Mouse (Mus musculus) right cerebral cortex, postnatal 4 days (tissue): ENCODE data around the gene Siglece.
"Not testable (repeated sequence)": the region's sequence is repeated elsewhere in the genome, so short reads cannot be mapped to it uniquely, and the experiment has no call there.

Experiments
- DNase-seq: peaks from one replicate; pipeline ENCODE4 v3.0.0-alpha.2; 2022

Siglece gene

DNA sequence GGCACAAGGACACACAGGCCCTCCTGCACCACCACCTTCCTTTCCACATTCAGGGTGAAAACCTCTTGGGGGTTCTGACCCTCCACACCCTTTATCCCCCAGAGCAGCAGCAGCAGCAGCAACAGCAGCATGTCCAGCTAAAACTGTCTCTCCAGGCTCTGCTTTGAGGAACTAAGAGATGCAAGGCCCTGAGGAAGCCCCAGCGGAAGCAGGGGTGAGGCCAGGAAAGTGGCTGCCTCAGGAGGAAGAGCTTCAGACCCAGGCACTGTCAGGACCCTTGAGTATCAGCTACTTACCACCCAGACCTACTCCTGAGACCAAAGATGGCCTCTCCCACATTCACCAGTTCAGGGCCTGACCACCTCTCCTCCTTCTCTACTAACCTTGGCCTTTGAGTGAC lies at the start of gene Siglece:
Gene Siglece (minus strand): TSS at position 160 of the 400 bp plus-strand sequence.
- DNase-seq: no peak

DNA sequence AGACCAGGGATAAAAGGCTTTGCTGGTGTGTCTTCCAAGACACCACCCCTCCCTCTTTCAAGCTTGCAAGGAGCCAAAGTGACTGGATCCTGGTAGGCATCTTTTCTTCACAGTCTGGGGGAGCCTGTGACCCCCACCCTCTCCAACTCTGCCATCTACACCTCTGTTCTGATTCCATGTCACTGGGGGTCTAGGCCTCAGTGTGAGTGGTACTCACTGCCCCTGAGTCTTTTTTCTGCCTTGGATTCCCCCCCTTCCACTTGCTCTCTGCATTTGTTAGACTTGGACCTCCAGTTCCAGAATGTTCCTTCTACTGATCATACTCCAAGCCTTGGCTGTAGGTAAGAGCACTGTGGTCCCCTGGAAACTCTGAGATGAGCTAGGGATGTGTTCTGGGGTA lies 30.2 kb upstream of the Siglece start, which contains the start of gene Klk14:
Gene Klk14 (plus strand): TSS at position 301 of the 400 bp plus-strand sequence.
- DNase-seq: no peak

DNA sequence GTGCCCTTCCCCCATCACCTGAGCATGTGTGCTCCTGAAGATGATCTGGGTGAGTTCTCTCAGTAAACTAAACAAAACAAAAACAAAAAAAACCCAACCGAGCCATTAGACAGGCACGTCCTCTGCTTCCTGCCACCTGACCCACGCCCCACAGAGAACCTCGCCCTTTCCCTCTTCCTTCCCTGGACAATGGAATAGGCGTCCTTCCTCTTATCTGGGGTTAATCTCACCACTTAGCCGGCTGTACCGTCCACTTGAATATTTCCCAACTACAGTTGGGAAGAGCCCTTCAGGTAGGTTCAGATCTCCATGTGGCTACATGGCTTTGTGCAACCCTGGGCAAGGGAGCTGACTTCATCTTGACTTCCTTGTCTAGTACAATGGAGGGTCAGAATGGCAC lies 25.1 kb upstream of the Siglece start:
- no peak for DNase-seq

DNA sequence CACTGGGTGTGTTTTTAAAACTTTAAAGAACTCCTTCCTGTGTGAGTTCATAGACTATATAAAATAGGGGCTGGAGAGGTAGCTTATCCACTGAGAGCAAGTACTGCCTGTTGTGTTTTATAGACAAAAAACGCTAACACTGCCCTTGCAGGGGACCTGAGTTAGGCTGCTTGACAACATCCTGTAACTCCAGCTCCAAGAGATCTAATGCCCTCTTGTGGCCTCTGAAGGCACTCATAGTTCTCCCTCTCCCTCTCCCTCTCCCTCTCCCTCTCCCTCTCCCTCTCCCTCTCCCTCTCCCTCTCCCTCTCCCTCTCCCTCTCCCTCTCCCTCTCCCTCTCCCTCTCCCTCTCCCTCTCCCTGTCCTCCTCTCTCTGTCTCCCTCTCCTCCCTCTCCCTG lies 22.6 kb upstream of the Siglece start:
- DNase-seq: not testable (repeated sequence)

GRCm38 (mm10) chr7:43680960-43681359 lies 21.0 kb upstream of the Siglece start:
- DNase-seq: peak; percentile 73

DNA sequence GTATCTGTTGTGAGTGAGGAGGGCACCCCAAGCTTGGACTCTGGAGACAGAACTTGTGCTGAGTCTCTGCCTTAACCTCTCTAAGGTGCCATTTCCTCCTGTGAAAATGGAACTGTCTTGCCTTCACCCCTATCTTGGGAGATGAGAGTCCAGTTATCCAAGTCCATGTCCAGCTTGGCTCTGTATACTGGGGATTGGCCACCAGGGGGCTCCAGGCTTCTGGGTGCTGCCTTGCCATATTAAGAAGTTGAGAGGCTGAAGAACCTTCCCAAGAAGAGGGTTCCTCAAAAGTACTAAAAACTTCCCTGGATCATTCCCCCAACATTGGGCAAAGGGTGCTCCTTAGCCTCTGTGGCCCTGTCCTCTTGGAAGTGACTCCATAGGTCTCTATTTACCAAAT lies 18.6 kb upstream of the Siglece start:
- peak; percentile 48 for DNase-seq

- DNase-seq: no peak
These were observed 15.1 kb upstream of the Siglece start for GRCm38 (mm10) chr7:43675091-43675490.

- no peak for DNase-seq
These were observed 12.8 kb upstream of the Siglece start for GRCm38 (mm10) chr7:43672581-43673260.

- DNase-seq: peak; percentile 81
These were observed 12.0 kb upstream of the Siglece start, which contains the start of gene Ctu1 for GRCm38 (mm10) chr7:43671809-43672580. Ctu1 (plus strand) TSS chr7:43672016.

DNA sequence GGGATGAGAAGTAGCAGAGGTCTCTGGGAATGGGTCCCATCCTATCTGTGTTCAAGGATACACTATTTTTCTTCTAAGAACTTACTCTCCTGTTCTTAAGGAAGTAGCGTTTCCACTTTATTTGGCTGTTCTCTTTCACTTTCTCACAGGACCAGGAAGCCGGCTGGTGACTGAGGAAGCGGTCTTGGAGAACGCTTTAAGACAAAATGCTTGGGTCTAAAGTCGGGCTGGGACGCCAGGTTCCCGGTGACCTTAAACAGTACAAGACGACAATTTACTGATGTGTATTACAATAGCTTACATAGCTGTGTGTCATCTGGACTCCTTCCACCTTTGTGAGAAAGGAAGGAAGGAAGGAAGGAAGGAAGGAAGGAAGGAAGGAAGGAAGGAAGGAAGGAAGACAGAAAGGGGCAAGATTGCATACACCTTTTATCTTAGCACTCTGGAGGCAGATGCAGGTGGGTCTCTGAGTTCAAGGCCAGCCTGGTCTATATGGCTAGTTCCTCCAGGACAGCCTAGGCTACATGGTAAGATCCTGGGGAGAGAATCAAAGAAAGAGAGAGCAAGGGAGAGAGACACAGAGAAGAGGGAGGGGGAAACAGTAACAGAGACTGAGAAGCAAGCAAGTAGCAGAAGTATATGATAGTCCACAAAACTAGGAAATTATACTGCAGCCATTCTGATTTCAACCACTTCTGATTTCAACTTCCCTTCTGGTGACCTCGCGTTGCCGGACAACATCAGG lies 11.3 kb upstream of the Siglece start:
- no peak for DNase-seq

DNA sequence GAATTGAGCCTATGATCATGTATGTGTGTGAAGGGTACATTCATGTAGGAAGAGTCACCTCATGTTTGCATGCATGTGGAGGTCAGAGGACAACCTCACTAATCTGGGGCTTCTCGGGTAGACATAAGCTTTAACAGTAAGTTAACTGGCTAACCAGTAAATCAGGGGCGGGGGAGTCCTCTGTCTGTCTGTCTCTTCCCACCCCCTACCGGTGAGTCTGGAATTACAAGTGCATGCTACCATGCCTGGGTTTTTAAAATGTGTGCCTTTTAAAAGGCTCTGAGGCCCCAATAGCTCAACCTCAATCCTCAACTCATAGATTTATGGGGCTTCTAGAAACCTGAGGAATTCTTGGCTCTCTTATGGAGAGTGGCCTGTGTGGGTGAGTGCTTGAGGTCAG lies 8.6 kb upstream of the Siglece start:
- no peak for DNase-seq

DNA sequence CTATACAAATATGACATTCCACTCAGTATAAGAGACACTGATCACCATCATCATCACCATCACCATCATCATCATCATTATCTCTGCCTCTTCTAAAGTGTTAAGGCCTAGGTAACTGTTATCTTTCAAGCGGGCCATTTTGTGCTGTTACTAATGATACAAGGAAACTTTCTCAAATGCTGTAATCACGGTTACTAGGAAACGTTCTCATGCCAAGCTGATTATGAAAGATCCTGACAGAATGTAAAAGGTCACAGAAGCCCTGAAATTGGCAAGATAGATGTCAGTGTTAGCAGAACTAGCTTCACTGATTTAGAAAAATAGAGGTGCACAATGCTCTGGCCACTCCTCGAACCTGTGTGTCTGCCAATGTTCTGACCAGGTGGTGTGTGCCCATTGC lies 7.3 kb upstream of the Siglece start:
- DNase-seq: not testable (repeated sequence)

GRCm38 (mm10) chr7:43662804-43663203 lies 2.8 kb upstream of the Siglece start:
- DNase-seq: no peak

DNA sequence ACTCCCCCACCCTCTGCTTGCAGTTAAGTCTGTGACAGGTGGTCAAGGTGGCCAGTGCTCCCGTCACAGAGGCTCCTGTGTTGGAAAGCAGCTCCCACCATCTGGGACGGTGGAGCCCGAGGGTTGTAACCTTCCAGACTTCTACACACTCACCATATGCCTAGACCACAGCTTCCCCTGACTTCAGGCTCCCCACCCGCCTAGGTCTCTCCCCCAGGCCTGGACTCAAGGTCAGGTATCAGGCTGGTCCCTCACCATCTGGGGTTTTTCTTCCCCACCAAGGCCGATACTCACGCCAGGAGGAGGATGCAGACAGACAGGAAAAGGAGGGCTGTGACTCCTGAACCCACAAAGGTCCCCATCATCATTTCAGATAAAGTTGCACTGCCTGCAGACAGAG lies 3.7 kb downstream of the Siglece start:
- DNase-seq: no peak

GRCm38 (mm10) chr7:43654519-43654918 lies 5.4 kb downstream of the Siglece start:
- DNase-seq: no peak

- DNase-seq: no peak
These were observed 7.3 kb downstream of the Siglece start for GRCm38 (mm10) chr7:43652683-43653082.

GRCm38 (mm10) chr7:43643046-43643652 lies 16.8 kb downstream of the Siglece start:
- no peak for DNase-seq

- no peak for DNase-seq
These were observed 17.4 kb downstream of the Siglece start for GRCm38 (mm10) chr7:43642587-43642986.

DNA sequence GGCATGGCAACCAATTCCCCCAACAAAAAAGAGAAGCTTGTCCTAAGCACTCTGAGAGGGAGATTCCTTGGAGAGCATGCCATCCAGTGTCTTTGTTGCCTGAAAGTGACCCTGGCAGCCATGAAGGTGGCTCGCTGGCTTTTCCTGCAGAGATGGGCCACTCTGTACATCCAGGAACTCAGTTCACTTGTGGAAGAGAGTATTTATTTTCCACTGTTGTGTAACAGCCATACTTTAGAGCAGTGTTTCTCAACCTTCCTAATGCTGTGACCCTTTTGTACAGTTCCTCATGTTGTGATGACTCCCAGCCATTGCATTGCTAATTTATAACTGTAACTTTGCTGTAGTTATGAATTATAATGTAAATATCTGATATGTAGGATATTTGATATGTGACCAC lies 22.8 kb downstream of the Siglece start:
- no peak for DNase-seq

- no peak for DNase-seq
These were observed 23.8 kb downstream of the Siglece start for GRCm38 (mm10) chr7:43636194-43636593.

DNA sequence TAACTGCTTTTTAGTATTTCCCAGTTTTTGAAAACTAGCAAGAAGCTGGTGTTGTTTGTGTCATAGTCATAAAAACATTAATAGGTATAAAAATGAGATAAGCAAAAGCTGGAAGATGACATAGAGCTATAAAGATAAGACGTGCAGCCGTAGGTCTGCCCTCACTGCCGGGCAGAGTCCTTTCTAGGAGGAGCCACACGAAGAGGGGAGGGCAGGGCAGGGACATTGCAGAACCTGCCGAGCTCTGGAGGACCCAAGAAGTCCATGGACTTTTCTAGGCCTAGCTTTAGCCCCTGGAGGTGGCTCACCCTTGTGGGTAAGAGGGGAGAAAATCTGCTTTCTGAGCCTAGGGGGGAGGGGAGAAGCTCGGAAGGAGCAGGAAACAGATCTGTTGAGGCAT lies 25.5 kb downstream of the Siglece start, which contains the start of gene Ceacam18:
Gene Ceacam18 (plus strand): TSS at position 208 of the 400 bp plus-strand sequence.
- no peak for DNase-seq

GRCm38 (mm10) chr7:43633940-43634339 lies 26.0 kb downstream of the Siglece start:
- DNase-seq: no peak
